Mouse (Mus musculus): Measurements from ENCODE around the gene Qprt. TPM values are rescaled to one million over a fixed set of nuclear protein-coding genes. Genes with fewer than 3 reads are reported as not detected.

The Qprt gene
- total and polyA plus RNA-seq, 2 experiments from 2014 or later = 1.8 to 1.9 TPM

- Histone ChIP-seq H3K9me3 (ENCODE audit: low read length) (no peaks in the 10 kb centered on the region), H3K4me3 (ENCODE audit: low read depth, low read length) (no peak overlapping the region), H3K27ac (ENCODE audit: low read depth, low read length) (no peak overlapping the region), H3K27me3 (ENCODE audit: insufficient read depth, low read length) (no peaks in the 10 kb centered on the region), H3K4me2 (ENCODE audit: low read depth, low read length, poor library complexity, severe bottlenecking) (no peak overlapping the region), H3K4me1 (ENCODE audit: insufficient read depth, low read length) (no peaks in the 10 kb centered on the region), H3K36me3 (ENCODE audit: insufficient read depth, low read length) (no peaks in the 10 kb centered on the region), H3K9ac (replicated peaks; ENCODE audit: low read length, poor library complexity, severe bottlenecking) (no peak overlapping the region)
- DNase-seq (ENCODE audit: low spot score) (no peak), ATAC-seq (ENCODE audit: low FRiP score) (no peak)
- WGBS = 90% methylated on average over 22 of the region's 22 CpGs
- no peak for TF ChIP-seq CTCF (IDR thresholded peaks at IDR 0.05)
Observed at GRCm38 (mm10) chr7:127136181-127137071, 14.4 kb upstream of the Qprt start.

GRCm38 (mm10) chr7:127134821-127135447 lies 12.9 kb upstream of the Qprt start:
- WGBS = 85% methylated on average over 11 of the region's 11 CpGs
- Histone ChIP-seq H3K27ac (ENCODE audit: low read depth, low read length) (no peak overlapping the region), H3K4me2 (ENCODE audit: low read depth, low read length, poor library complexity, severe bottlenecking) (no peak overlapping the region), H3K36me3 (ENCODE audit: insufficient read depth, low read length) (no peaks in the 10 kb centered on the region), H3K9me3 (ENCODE audit: low read length) (no peaks in the 10 kb centered on the region), H3K27me3 (ENCODE audit: insufficient read depth, low read length) (no peaks in the 10 kb centered on the region), H3K9ac (replicated peaks; ENCODE audit: low read length, poor library complexity, severe bottlenecking) (no peak overlapping the region), H3K4me3 (ENCODE audit: low read depth, low read length) (no peak overlapping the region), H3K4me1 (ENCODE audit: insufficient read depth, low read length) (no peaks in the 10 kb centered on the region)
- ATAC-seq (ENCODE audit: low FRiP score) (no peak), DNase-seq (ENCODE audit: low spot score) (no peak)
- no peak for TF ChIP-seq CTCF (IDR thresholded peaks at IDR 0.05)

GRCm38 (mm10) chr7:127133125-127133524 lies 11.1 kb upstream of the Qprt start:
- no peaks in the 10 kb centered on the region for H3K9me3 ChIP-seq (ENCODE audit: low read length)
- H3K4me3 ChIP-seq (ENCODE audit: low read depth, low read length) = no peak overlapping the region
- no peaks in the 10 kb centered on the region for H3K36me3 ChIP-seq (ENCODE audit: insufficient read depth, low read length)
- H3K9ac ChIP-seq (replicated peaks; ENCODE audit: low read length, poor library complexity, severe bottlenecking) = no peak overlapping the region
- 35% methylated on average over 5 of the region's 5 CpGs for WGBS
- TF ChIP-seq CTCF (IDR thresholded peaks at IDR 0.05) = no peak
- H3K27ac ChIP-seq (ENCODE audit: low read depth, low read length) = no peak overlapping the region
- ATAC-seq (ENCODE audit: low FRiP score) (no peak), DNase-seq (ENCODE audit: low spot score) (no peak)
- no peak overlapping the region for H3K4me2 ChIP-seq (ENCODE audit: low read depth, low read length, poor library complexity, severe bottlenecking)
- H3K4me1 ChIP-seq (ENCODE audit: insufficient read depth, low read length) = no peaks in the 10 kb centered on the region
- no peaks in the 10 kb centered on the region for H3K27me3 ChIP-seq (ENCODE audit: insufficient read depth, low read length)

GRCm38 (mm10) chr7:127129638-127130037 lies 7.6 kb upstream of the Qprt start:
- no peak for ATAC-seq (ENCODE audit: low FRiP score)
- peak; percentile 68 for TF ChIP-seq CTCF (IDR thresholded peaks at IDR 0.05)
- peak; percentile 64 for DNase-seq (ENCODE audit: low spot score)
- Histone ChIP-seq H3K9me3 (ENCODE audit: low read length) (no peaks in the 10 kb centered on the region), H3K27ac (ENCODE audit: low read depth, low read length) (no peak overlapping the region), H3K4me2 (ENCODE audit: low read depth, low read length, poor library complexity, severe bottlenecking) (no peak overlapping the region), H3K4me3 (ENCODE audit: low read depth, low read length) (no peak overlapping the region), H3K9ac (replicated peaks; ENCODE audit: low read length, poor library complexity, severe bottlenecking) (no peak overlapping the region), H3K27me3 (ENCODE audit: insufficient read depth, low read length) (no peaks in the 10 kb centered on the region), H3K4me1 (ENCODE audit: insufficient read depth, low read length) (no peaks in the 10 kb centered on the region), H3K36me3 (ENCODE audit: insufficient read depth, low read length) (no peaks in the 10 kb centered on the region)
- WGBS = 13% methylated on average over 4 of the region's 4 CpGs

DNA sequence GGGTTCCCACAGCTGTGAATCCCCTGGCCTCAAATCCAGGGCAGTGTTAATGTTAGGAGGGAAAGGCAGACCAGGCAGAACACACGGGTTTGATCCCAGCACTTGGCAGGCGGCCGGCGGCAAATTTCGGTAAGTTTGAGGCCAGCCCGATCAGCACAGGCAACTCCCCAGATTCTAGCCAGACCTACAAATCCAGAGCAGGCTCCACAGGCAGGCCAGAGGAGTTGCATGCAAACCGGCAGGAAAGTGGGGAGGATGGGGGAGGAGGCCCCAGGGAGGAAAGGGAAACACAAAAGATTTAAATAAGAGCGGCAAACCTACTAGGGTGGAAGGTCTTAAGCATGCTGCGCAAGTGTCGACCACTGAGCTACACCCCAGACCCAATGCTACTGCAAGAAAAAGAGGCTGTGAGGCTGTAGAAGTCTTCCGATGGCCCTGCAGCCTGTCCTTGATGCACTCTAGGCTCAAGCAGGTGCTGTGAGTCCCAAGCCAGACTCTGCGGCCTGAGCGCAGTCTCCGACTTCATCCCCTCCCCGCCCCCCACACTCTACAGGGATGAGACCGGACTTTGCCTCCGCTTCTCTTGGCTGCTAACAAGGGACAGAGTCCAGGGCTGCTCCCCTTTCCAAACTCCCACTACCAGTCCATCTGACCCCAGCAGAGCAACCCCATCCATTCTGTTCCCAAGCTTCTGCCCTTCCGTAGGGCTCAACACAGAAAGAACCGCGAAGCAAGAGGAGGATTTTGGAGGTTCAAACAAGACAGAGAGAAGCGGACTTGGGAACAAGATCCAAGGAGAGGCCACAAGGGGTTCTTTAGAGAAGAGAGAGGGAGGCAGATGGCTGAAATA lies 740 bp downstream of the Qprt start:
- WGBS = 8% methylated on average over 21 of the region's 21 CpGs
- no peak for TF ChIP-seq CTCF (IDR thresholded peaks at IDR 0.05)
- Histone ChIP-seq H3K4me1 (ENCODE audit: insufficient read depth, low read length) (no peaks in the 10 kb centered on the region), H3K9me3 (ENCODE audit: low read length) (no peaks in the 10 kb centered on the region), H3K27me3 (ENCODE audit: insufficient read depth, low read length) (no peaks in the 10 kb centered on the region), H3K36me3 (ENCODE audit: insufficient read depth, low read length) (no peaks in the 10 kb centered on the region), H3K9ac (replicated peaks; ENCODE audit: low read length, poor library complexity, severe bottlenecking) (no peak overlapping the region), H3K4me3 (ENCODE audit: low read depth, low read length) (no peak overlapping the region), H3K4me2 (ENCODE audit: low read depth, low read length, poor library complexity, severe bottlenecking) (no peak overlapping the region), H3K27ac (ENCODE audit: low read depth, low read length) (no peak overlapping the region)
- DNase-seq (ENCODE audit: low spot score) = no peak
- ATAC-seq (ENCODE audit: low FRiP score) = no peak

All from midbrain, postnatal 0 days (tissue).